Mouse (Mus musculus) layer of hippocampus, postnatal 10 days (tissue): ENCODE measurements around the gene Polr1d. TPM values are rescaled to one million over a fixed set of nuclear protein-coding genes. Genes with fewer than 3 reads are reported as not detected.

Experiments used
- DNase-seq, 2 experiments: peaks; one replicate each; pipeline ENCODE4 v3.0.0; 2021; ENCODE audit warnings: low spot score in 2 of 2
- long read RNA-seq: library from polyadenylated mRNA; stranded (forward); transcript quantifications from one replicate; pipeline ENCODE4 v2.0.0, GENCODE M21; 2023
- total RNA-seq, 2 experiments: library from RNA; stranded (reverse); gene quantifications; 2 replicates each; pipeline ENCODE4 v1.2.3; 2021

Polr1d gene
- 10 to 100 TPM; 80.3 to 84.0 TPM for total RNA-seq
- long read RNA-seq, transcript Polr1d-201 (2 exons, 1,196 nt): major isoform, 49 of 91 reads
- long read RNA-seq, transcript Polr1d-202 (3 exons, 1,137 nt): minor isoform, 34 of 91 reads
- long read RNA-seq, partial matches to known transcripts: 5 of 91 reads
- long read RNA-seq, other reads (novel, unspliced or antisense): 2 of 91 reads

DNA sequence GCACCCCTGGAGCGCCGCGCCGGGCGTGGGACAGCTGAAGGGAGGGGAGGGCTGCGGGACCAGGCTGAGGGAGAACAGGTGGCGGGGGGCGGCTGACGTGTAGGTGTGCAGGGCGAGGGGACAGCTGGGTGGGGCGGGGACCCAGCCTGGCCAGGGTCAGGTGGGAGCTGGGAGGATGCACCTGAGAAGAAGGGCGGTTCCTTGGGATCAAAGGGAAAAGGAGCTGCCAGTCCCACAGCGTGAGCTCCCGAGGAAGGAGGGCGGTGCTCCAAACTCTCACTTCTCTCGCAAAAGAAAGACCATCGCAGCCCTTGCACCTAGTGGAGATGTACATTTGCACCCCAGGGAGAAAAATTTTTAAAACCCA, at the start of gene Polr1d:
TSS of gene Polr1d (plus strand) at position 252 of the 367 bp plus-strand sequence.
- no peak for DNase-seq

- DNase-seq: no peak
Observed at GRCm38 (mm10) chr5:147031281-147031680, 45.6 kb upstream of the Polr1d start.

GRCm38 (mm10) chr5:147033155-147033554, 43.7 kb upstream of the Polr1d start:
- no peak for DNase-seq

DNA sequence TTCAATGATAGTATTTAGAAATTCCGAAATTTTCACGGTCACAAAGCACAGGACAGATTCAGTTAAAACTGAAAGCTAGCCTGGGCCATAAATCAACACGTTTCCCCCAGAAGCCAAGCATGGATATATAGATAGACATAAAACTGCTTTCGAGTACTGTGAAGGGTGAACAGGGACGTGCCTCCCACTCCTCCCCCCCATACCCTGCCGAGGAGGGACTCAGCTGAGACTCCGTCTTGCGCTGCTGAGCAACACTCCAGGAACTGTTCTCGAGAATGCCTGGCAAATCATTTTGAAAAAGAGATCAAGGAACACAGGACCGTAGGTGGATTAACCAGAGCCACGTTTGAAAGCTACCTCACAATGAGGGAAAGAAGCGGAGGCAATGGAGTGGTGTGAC, 42.6 kb upstream of the Polr1d start:
- DNase-seq: no peak

DNA sequence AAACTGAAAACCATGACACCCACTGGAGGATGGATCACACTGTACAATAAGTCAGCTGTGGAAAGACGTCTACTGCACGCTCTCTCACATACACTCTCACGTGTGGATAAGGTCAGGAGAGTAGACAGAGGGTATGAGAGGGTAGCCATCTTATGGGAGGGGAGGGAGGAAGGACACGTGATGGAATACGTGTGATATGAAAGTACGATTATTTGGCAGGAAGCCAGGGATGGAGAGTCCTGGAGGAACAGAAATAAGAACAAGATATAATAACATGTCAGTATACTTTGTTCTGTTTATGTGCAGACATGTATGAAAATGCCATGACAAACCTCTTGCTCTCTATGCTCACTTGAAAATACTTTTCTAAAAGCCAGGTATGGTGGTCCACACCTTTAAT, 41.5 kb upstream of the Polr1d start:
- DNase-seq: no peak

DNA sequence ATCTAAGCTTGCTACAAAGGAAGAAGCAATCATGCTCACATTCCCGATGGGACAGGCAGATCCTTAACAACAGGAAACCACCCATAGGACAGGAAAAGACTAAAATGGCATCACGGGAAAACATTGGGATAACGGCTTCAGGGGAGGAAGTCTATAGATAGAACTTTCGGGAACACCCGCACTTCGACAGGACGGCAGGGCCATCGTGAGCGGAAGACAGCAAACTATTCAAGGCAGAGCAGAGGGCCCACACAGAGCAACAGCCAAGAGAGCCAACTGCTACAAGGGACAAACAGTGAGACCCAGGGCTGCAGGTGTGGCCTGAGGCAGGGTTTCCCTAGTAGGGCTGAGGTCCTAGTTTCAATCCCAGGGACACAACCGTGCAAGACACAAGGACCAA, 40.8 kb upstream of the Polr1d start:
- no peak for DNase-seq

DNA sequence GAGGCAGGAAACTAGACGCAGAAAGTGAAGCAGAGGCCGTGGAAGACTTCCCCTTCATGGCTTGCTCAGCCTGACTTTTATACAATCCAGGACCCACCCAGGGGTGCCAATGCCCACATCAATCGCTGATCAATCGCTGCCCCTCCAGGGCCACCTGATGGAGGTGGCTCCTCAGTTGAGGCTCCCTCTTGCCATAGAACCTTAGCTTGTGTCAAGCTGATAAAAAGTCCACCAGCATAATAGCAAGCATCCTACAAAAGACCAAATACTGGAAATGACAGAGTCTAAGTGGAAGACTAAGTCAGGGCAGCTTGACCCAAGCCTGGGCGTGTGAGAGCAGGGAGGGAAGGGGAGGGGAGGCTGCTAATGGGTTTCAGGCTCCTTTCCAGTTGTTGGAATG, 40.2 kb upstream of the Polr1d start:
- DNase-seq: no peak

DNA sequence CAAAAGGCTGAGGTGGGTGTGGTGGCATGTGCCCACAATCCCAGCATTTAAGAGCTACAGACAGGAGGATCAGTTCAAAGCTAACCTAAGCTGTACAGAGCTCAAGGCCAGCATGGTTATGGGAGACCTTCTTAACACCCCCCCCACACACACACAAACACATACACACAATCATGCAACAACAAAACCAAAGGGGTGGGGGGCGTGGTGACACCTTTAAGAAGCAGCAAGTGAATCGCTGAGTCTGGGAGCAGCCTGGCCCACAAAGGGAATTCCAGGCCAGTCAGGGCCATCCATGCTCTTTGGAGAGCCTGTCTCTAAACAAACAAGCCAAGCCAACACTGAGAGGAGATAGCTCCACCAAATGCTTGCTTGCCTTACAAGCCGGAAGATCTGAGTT, 39.2 kb upstream of the Polr1d start:
- no peak for DNase-seq

- no peak for DNase-seq
Observed at GRCm38 (mm10) chr5:147039394-147039793, 37.5 kb upstream of the Polr1d start.

DNA sequence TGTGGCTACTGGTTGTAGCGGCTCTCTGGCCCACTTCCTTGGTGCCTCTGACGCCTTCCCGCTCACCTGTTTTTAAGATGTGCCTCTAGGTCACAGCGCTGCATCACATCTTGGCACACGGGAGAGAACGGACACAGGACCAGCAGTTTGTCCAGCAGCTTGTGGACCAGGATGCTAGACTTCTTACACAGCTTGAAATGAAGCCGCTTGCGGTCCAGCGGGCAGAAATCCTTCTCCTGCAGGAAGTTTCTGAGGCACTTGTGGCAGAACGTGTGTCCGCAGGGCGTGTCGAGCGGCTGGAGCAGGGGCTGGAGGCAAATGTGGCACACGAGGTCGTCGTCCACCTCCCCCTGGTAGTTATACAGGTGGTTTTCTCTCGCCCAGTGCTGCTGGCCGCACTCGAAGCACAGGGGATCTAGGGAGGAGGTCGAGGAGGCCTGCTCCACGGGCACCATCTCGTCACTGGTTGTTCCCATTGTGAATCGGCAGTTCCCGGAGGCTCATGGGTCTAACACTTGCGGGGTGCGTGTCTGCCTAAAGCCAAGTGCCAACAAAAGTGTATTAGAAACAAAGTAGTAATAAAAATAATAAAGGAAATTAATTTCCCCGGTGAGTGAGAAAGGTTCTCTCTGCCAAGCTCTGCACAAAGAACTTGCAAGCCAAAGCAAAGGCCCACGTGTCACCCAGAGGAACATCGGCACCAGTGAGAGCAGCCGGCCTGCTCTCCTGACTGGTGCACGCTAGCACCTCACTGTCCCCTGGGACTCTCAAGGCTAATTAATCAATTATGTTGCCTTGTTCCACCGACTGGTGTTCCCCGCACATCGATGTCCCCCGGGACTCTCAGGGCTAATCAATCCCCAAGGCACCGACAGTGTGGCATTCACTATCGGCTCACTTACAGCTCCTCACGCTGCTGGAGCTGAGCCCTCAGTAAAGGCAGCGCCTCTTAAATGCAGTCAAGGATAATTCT, 34.6 kb upstream of the Polr1d start:
- DNase-seq: no peak

GRCm38 (mm10) chr5:147043240-147043844, 33.5 kb upstream of the Polr1d start:
- no peak for DNase-seq

DNA sequence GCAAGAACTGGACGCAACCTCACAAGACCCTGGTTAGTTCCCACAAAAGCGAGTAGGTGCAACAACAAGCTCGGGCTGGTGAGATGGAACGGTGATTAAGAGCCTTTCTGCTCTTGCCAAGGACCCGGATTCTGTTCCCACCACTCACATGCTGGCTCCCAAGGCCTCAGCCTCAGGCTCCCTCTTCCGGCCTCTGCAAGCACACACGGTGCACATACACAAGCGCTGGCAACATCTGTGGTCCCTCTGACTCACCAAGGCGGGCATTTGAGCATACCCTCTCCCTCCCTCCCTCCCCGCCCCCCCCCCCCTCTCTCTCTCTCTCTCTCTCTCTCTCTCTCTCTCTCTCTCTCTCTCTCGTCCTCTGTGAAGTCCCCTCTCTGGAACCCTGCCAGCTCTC, 31.5 kb upstream of the Polr1d start:
- DNase-seq: no peak

GRCm38 (mm10) chr5:147045929-147046328, 30.9 kb upstream of the Polr1d start:
- DNase-seq: no peak

GRCm38 (mm10) chr5:147049544-147050209, 27.2 kb upstream of the Polr1d start:
- DNase-seq: no peak

GRCm38 (mm10) chr5:147050816-147051499, 25.9 kb upstream of the Polr1d start:
- no peak for DNase-seq

DNA sequence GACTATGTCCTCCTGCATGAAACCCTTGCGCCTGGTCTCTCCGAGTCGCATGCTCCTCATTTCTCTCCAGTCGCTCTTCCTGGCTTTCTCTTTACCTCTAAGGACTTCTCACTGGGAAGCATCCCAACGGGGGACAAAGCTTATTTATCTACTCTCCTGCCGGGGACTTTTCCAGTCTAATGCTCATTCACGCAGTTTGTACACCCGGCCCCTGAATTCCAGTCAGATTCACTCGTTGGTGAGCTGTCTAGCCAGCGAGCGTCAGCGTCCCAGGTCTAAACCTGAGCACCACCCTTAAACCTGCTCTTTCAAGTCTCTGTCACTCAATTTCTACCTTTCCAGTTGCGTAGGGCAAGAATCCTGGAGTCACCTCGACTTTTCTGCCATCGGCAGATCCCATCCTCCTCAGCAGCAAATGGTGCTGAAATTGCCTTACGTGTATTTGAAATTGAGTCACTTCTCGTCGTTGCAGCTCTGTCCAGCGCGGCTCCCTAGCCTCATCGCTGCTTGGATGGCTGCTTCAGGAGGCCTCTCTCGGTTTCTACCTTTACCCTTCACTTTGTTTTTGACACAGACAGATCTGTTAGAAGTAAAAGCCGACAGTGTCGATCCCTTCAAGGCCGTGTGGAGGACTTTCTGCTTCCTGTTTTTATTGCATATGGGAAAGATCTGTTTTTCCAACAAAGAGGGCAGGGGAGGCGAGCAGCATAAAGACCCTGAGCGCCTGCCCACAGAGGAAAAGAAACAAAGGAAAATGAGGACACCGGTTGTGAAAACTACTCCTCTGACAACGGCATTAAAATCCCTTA, 25.1 kb upstream of the Polr1d start:
- DNase-seq: no peak

DNA sequence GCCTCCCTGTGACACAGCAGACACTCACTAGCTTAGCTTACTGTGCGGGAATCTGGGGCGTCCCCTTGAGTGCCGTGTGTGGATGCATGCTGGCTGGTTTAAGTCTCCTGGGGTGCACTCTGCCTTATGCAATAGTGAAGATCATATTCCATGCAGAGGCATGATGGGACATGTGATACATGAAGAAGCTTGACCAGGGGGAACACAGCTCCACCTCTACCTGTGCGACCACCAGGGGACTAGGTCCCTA, 24.6 kb upstream of the Polr1d start:
- no peak for DNase-seq

- no peak for DNase-seq
Observed at GRCm38 (mm10) chr5:147053071-147053470, 23.8 kb upstream of the Polr1d start.

GRCm38 (mm10) chr5:147053481-147053880, 23.4 kb upstream of the Polr1d start:
- no peak for DNase-seq

GRCm38 (mm10) chr5:147054328-147054727, 22.5 kb upstream of the Polr1d start:
- no peak for DNase-seq
